In the genomic region with DNA sequence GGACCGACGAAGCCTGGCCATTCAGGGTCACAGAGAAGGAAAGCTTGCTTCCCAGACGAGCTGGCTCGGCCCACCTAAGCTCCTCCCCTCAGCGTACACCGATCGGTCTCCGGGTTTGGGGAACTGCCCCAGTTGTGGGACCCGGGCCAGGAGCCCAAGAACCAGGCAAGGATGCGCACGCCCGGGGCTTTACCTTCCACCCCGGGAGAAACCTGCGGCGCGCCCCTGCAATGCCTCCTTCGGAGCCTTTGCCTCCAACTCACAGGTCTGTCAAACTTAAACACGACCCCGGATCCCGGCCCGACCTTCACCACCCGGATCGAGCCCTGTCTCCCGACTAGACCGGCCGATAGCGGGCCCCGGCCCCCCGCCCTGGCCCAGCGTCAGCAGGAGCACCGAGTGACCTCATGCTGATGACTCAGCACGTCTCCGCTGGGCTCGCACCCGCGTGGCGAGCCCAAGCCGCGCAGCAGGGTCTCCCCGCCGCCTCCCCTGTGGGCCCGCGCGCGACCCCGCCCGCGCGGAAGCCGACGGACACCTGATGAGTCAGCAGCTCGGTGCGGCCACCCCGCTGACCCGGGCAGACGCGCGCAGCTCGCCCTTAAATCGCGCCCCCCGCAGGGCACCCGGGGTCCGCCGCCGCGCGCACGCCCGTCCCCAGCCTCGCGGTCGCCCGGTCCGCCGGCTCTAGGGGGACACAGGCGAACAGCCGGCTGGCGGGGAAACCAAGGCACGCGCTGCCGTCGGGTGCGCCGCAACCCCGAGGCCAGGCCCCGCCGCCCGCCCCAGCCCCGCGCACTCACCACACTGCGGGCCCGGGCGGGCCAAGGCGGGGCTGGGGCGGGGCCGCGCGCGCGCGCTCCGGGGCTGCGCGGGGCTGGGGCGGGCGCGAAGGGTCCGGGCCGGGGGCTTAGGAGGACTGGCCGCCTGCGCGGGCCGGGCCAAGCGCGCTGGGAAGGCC, we compare ENCODE assay signal across 8 mouse cellular contexts. TPM values are rescaled to one million over a fixed set of nuclear protein-coding genes. Genes with fewer than 3 reads are reported as not detected.
A peak's percentile ranks its signal among the peaks of the same experiment; 100 is the strongest.
DNase-seq lines count a peak whose midpoint lies in the region; ATAC-seq and TF ChIP-seq lines count a peak whose summit lies in the region.

No protein-coding gene starts in this region.

- H3K4me2 ChIP-seq in forebrain, embryonic 12.5 days: peak overlapping the region; percentile 92

- ATAC-seq in forebrain, embryonic 12.5 days (ENCODE audit: low FRiP score): peak; percentile 88

- no peaks in the 10 kb centered on the region for H3K9me3 ChIP-seq in ES-Bruce4 (replicated peaks; ENCODE audit: control insufficient read depth, insufficient read depth, low read length, poor library complexity, severe bottlenecking)
- H3K9me3 ChIP-seq in forebrain, embryonic 12.5 days: no peaks in the 10 kb centered on the region

- peaks cover 8% of the 10 kb centered on the region; the same call in 1 of the 2 replicates for H3K36me3 ChIP-seq in ES-Bruce4 (ENCODE audit: control insufficient read depth, insufficient read depth, low read length, poor library complexity, severe bottlenecking)
- H3K36me3 ChIP-seq in forebrain, embryonic 12.5 days (replicated peaks): peaks cover 13% of the 10 kb centered on the region

- no peak for TF ChIP-seq CTCF in ES-Bruce4 (IDR thresholded peaks at IDR 0.05; ENCODE audit: low read depth, low read length)
- TF ChIP-seq CTCF in layer of hippocampus, adult 2 months (conservative IDR thresholded peaks at IDR 0.05): no peak; the same call in none of the 2 replicates

- H3K27ac ChIP-seq in ES-Bruce4 (ENCODE audit: insufficient read depth, low read length): peak overlapping the region; percentile 44
- peak overlapping the region; percentile 90 for H3K27ac ChIP-seq in forebrain, embryonic 12.5 days
- peak overlapping the region; percentile 95 for H3K27ac ChIP-seq in layer of hippocampus, adult 2 months

- WGBS in forebrain, embryonic 12.5 days: under 1% methylated on average over 108 of the region's 116 CpGs

- peak overlapping the region; percentile 93 for H3K4me3 ChIP-seq in ES-Bruce4 (ENCODE audit: low read depth, low read length)
- peak overlapping the region; percentile 98 for H3K4me3 ChIP-seq in forebrain, embryonic 12.5 days (replicated peaks)
- peak overlapping the region; percentile 88 for H3K4me3 ChIP-seq in layer of hippocampus, adult 2 months

- H3K4me1 ChIP-seq in ES-Bruce4 (ENCODE audit: control insufficient read depth, insufficient read depth, low read length): no peaks in the 10 kb centered on the region
- peaks cover 41% of the 10 kb centered on the region for H3K4me1 ChIP-seq in forebrain, embryonic 12.5 days

- TF ChIP-seq POLR2A in ES-Bruce4 (IDR thresholded peaks at IDR 0.05; ENCODE audit: insufficient read depth, low read length): no peak

- intact Hi-C loops in heart, postnatal 14 days (cut with DNase I): no loop called here

- no peaks in the 10 kb centered on the region for H3K27me3 ChIP-seq in ES-Bruce4 (ENCODE audit: control insufficient read depth, insufficient read depth, low read length, poor library complexity, severe bottlenecking)
- H3K27me3 ChIP-seq in forebrain, embryonic 12.5 days: no peaks in the 10 kb centered on the region

- H3K9ac ChIP-seq in ES-Bruce4 (ENCODE audit: low read depth, poor library complexity, severe bottlenecking): peak overlapping the region; percentile 99
- peak overlapping the region; percentile 91 for H3K9ac ChIP-seq in forebrain, embryonic 12.5 days

- TF ChIP-seq EP300 in ES-Bruce4 (IDR thresholded peaks at IDR 0.05; ENCODE audit: insufficient read depth, low read depth, low read length): no peak

- peak; percentile 70 for DNase-seq in c-Kit-negative CD71-positive TER-119-positive erythroid progenitor cells, embryonic 14.5 days (ENCODE audit: low read depth, low spot score)
- DNase-seq in heart, postnatal 14 days: peak; percentile 74 to 75
- DNase-seq in layer of hippocampus, adult 2 months (ENCODE audit: low spot score in 2 of 2): peak; percentile 44 to 58
- peak; percentile 72 for DNase-seq in lung, postnatal 14 days
- DNase-seq in ovary, postnatal 14 days (ENCODE audit: low spot score): peak; percentile 57
- peak; percentile 39 to 52 for DNase-seq in thymus, postnatal 10 days (ENCODE audit: low spot score in 2 of 2)

RNA-seq across cellular contexts. Expression of gene Mafg, which starts 0.6 kb away (rescaled TPM):
- polyA plus RNA-seq in ES-Bruce4 (2011; ENCODE audit: insufficient read depth, insufficient read length, low read depth, missing spikeins): 48.0 and 53.0 TPM in 2 replicates
- polyA plus RNA-seq in forebrain, embryonic 12.5 days (2016; fragmentation: Nextera tagmentation; extraction: Ambion mirVana): 30.9 and 32.9 TPM in 2 replicates
- 10 to 100 TPM; 33.7 to 41.0 TPM for total RNA-seq in heart, postnatal 14 days (2021)
- total RNA-seq in layer of hippocampus, adult 2 months (2021): 10 to 100 TPM; 71.6 to 80.3 TPM

RNA-seq across cellular contexts. Expression of gene Sirt7, which starts 7.8 kb away (rescaled TPM):
- polyA plus RNA-seq in ES-Bruce4 (2011; ENCODE audit: insufficient read depth, insufficient read length, low read depth, missing spikeins): 10.8 and 11.1 TPM in 2 replicates
- polyA plus RNA-seq in forebrain, embryonic 12.5 days (2016; fragmentation: Nextera tagmentation; extraction: Ambion mirVana): 43.1 and 43.3 TPM in 2 replicates
- total RNA-seq in heart, postnatal 14 days (2021): 10 to 100 TPM; 10.8 to 12.3 TPM
- total RNA-seq in layer of hippocampus, adult 2 months (2021): 10 to 100 TPM; 42.9 to 46.4 TPM

RNA-seq across cellular contexts. Expression of gene Pycr1, which starts 10.7 kb away (rescaled TPM):
- polyA plus RNA-seq in ES-Bruce4 (2011; ENCODE audit: insufficient read depth, insufficient read length, low read depth, missing spikeins): 41.7 and 55.3 TPM in 2 replicates
- polyA plus RNA-seq in forebrain, embryonic 12.5 days (2016; fragmentation: Nextera tagmentation; extraction: Ambion mirVana): 32.5 and 32.8 TPM in 2 replicates
- 1 to 10 TPM; 1.9 to 2.1 TPM for total RNA-seq in heart, postnatal 14 days (2021)
- 1 to 10 TPM; 1.3 to 1.8 TPM for total RNA-seq in layer of hippocampus, adult 2 months (2021)

RNA-seq across cellular contexts. Expression of gene Pcyt2, which starts 15.1 kb away (rescaled TPM):
- 37.0 and 39.6 TPM in 2 replicates for polyA plus RNA-seq in ES-Bruce4 (2011; ENCODE audit: insufficient read depth, insufficient read length, low read depth, missing spikeins)
- 139 and 142 TPM in 2 replicates for polyA plus RNA-seq in forebrain, embryonic 12.5 days (2016; fragmentation: Nextera tagmentation; extraction: Ambion mirVana)
- 10 to 100 TPM; 47.7 to 49.4 TPM for total RNA-seq in heart, postnatal 14 days (2021)
- 100 to 1,000 TPM; 128 to 142 TPM for total RNA-seq in layer of hippocampus, adult 2 months (2021)

RNA-seq across cellular contexts. Expression of gene Myadml2, which starts 15.1 kb away (rescaled TPM):
- polyA plus RNA-seq in ES-Bruce4 (2011; ENCODE audit: insufficient read depth, insufficient read length, low read depth, missing spikeins): not detected in 2 replicates
- not detected in 2 replicates for polyA plus RNA-seq in forebrain, embryonic 12.5 days (2016; fragmentation: Nextera tagmentation; extraction: Ambion mirVana)
- total RNA-seq in heart, postnatal 14 days (2021): 10 to 100 TPM; 51.4 to 58.5 TPM
- total RNA-seq in layer of hippocampus, adult 2 months (2021): 1 to 10 TPM; 3.9 to 8.7 TPM

Comparison
In these comparisons a context has a peak if more than half of its experiments do, and no peak if none do; other contexts are left out.
1. Peak in every context shown above with its lines: DNase-seq, ATAC-seq, H3K4me3 ChIP-seq and H3K27ac ChIP-seq.
2. H3K27ac ChIP-seq: peak in every context shown above with its lines; median percentile 95 in layer of hippocampus, adult 2 months; 90 in forebrain, embryonic 12.5 days; 44 in ES-Bruce4.